ENCODE assay signal across 9 mouse cellular contexts in genomic region chr9:115043881-115044770, GRCm38 (mm10).
A peak's percentile ranks its signal among the peaks of the same experiment; 100 is the strongest.
DNase-seq lines count a peak whose midpoint lies in the region; ATAC-seq and TF ChIP-seq lines count a peak whose summit lies in the region.
"Had no signal": no experiment of that assay in that cellular context is flagged by ENCODE, and none has a peak within 500 bp of the region (broad histone marks: within the 10 kb centered on the region; RNA-seq: fewer than 3 reads in every experiment).

No protein-coding gene starts in this region.

- intact Hi-C loops in gastrocnemius, adult 2 months (cut with DNase I), result no loop called here
- intact Hi-C loops in gastrocnemius, postnatal 14 days (cut with DNase I; ENCODE audit: low total_unique reads), result no loop called here

- no peaks in the 10 kb centered on the region for H3K9me3 ChIP-seq in liver, embryonic 12.5 days (replicated peaks)
- H3K9me3 ChIP-seq in embryonic facial prominence, embryonic 10.5 days, result no peaks in the 10 kb centered on the region
- H3K9me3 ChIP-seq: liver, embryonic 13.5 days had no signal

- no peak overlapping the region for H3K4me3 ChIP-seq in gastrocnemius, adult 2 months
- no peak overlapping the region for H3K4me3 ChIP-seq in liver, embryonic 12.5 days
- no peak overlapping the region for H3K4me3 ChIP-seq in embryonic facial prominence, embryonic 10.5 days
- H3K4me3 ChIP-seq: liver, embryonic 13.5 days had no signal

- TF ChIP-seq CTCF in gastrocnemius, adult 2 months (IDR thresholded peaks at IDR 0.05), result peak; percentile 36

- DNase-seq in gastrocnemius, adult 2 months, result no peak
- DNase-seq in gastrocnemius, postnatal 14 days, result no peak
- peak; percentile 25 for DNase-seq in liver
- peak; percentile 90 for DNase-seq in A20 (ENCODE audit: low read depth, low spot score)
- peak; percentile 28 for DNase-seq in embryonic facial prominence, embryonic 10.5 days (ENCODE audit: low spot score)
- no peak for DNase-seq in urinary bladder, adult 2 months (ENCODE audit: low spot score)
- DNase-seq in gastrocnemius, postnatal 4 days (ENCODE audit: low spot score in 2 of 2), result no peak
- DNase-seq: liver, embryonic 13.5 days had no signal

- H3K36me3 ChIP-seq in liver, embryonic 12.5 days, result no peaks in the 10 kb centered on the region
- H3K36me3 ChIP-seq in embryonic facial prominence, embryonic 10.5 days (replicated peaks), result no peaks in the 10 kb centered on the region
- H3K36me3 ChIP-seq: liver, embryonic 13.5 days had no signal

- no peak overlapping the region for H3K27ac ChIP-seq in gastrocnemius, adult 2 months
- no peak overlapping the region for H3K27ac ChIP-seq in liver, embryonic 12.5 days
- H3K27ac ChIP-seq in embryonic facial prominence, embryonic 10.5 days (replicated peaks), result no peak overlapping the region
- H3K27ac ChIP-seq: liver, embryonic 13.5 days had no signal

- no peak overlapping the region for H3K4me2 ChIP-seq in liver, embryonic 12.5 days
- H3K4me2 ChIP-seq: liver, embryonic 13.5 days had no signal

- no peak for ATAC-seq in liver, embryonic 12.5 days

- H3K4me1 ChIP-seq in liver, embryonic 12.5 days, result peaks cover 13% of the 10 kb centered on the region
- peaks cover 36% of the 10 kb centered on the region for H3K4me1 ChIP-seq in embryonic facial prominence, embryonic 10.5 days
- H3K4me1 ChIP-seq: liver, embryonic 13.5 days had no signal

- no peak overlapping the region for H3K9ac ChIP-seq in liver, embryonic 12.5 days
- H3K9ac ChIP-seq: liver, embryonic 13.5 days had no signal

- no peaks in the 10 kb centered on the region for H3K27me3 ChIP-seq in liver, embryonic 12.5 days (replicated peaks)
- H3K27me3 ChIP-seq in embryonic facial prominence, embryonic 10.5 days (replicated peaks; ENCODE audit: low read depth, poor library complexity, severe bottlenecking), result no peaks in the 10 kb centered on the region
- H3K27me3 ChIP-seq: liver, embryonic 13.5 days had no signal

- 64% methylated on average over 8 of the region's 8 CpGs for WGBS in liver, embryonic 12.5 days (ENCODE audit: insufficient replicate concordance)
- WGBS in embryonic facial prominence, embryonic 10.5 days, result 81% methylated on average over 8 of the region's 8 CpGs

Comparison
In these comparisons a context has a peak if more than half of its experiments do, and no peak if none do; other contexts are left out.
1. DNase-seq: peak in liver (single experiment), A20 (single experiment) and embryonic facial prominence, embryonic 10.5 days (single experiment); none in gastrocnemius, adult 2 months (single experiment), gastrocnemius, postnatal 14 days (single experiment), urinary bladder, adult 2 months (single experiment) and gastrocnemius, postnatal 4 days (0 of 2).